Mouse (Mus musculus) heart, adult 2 months (tissue): ENCODE measurements around the gene Tspan9. TPM values are rescaled to one million over a fixed set of nuclear protein-coding genes. Genes with fewer than 3 reads are reported as not detected.
A peak's percentile ranks its signal among the peaks of the same experiment; 100 is the strongest.

ENCODE experiments used
- DNase-seq, 2 experiments: peaks; one replicate each; pipeline ENCODE4 v3.0.0; 2021
- H3K27ac ChIP-seq: fragments of 200-600 bp; 2 replicates; pipeline ENCODE4 v1.8.1; 2022
- H3K27me3 ChIP-seq: fragments of 200-500 bp; 2 replicates; pipeline ENCODE4 v1.6.1; 2012; ENCODE audit warnings: mild to moderate bottlenecking, low read length, inconsistent platforms, mixed read lengths; ENCODE audit not compliant: control insufficient read depth, insufficient read depth
- H3K36me3 ChIP-seq: fragments of 200-500 bp; 2 replicates; pipeline ENCODE4 v1.6.1; 2012; ENCODE audit warnings: low read length, inconsistent platforms; ENCODE audit not compliant: control insufficient read depth, insufficient read depth
- H3K4me1 ChIP-seq: fragments of 200-500 bp; 2 replicates; pipeline ENCODE4 v1.6.1; 2011; ENCODE audit warnings: low read length; ENCODE audit not compliant: control insufficient read depth, insufficient read depth
- H3K4me3 ChIP-seq: fragments of 200-600 bp; 2 replicates; pipeline ENCODE4 v1.8.1; 2022
- H3K79me2 ChIP-seq: fragments of 200-500 bp; replicated peaks from 2 replicates; pipeline ENCODE4 v1.6.1; 2012; ENCODE audit warnings: mild to moderate bottlenecking, inconsistent platforms, low read length, moderate library complexity, mixed read lengths; ENCODE audit not compliant: control insufficient read depth, insufficient read depth
- H3K9ac ChIP-seq: fragments of 200-500 bp; 2 replicates; pipeline ENCODE4 v1.6.1; 2012; ENCODE audit warnings: low read depth, mild to moderate bottlenecking, control low read depth, inconsistent platforms, low read length, mixed read lengths
- CTCF ChIP-seq: fragments of 200-600 bp; IDR thresholded peaks from 2 replicates; pipeline ENCODE4 v1.8.1; 2022; ENCODE audit warnings: antibody characterized with exemption, mild to moderate bottlenecking, moderate library complexity
- EP300 ChIP-seq: fragments of 200-500 bp; IDR thresholded peaks from 2 replicates; pipeline ENCODE4 v1.6.1; 2011; ENCODE audit warnings: low read depth, low read length, control low read depth; ENCODE audit not compliant: insufficient read depth
- POLR2A ChIP-seq: fragments of 200-500 bp; IDR thresholded peaks from 2 replicates; pipeline ENCODE4 v1.6.1; 2011; ENCODE audit warnings: mild to moderate bottlenecking, low read depth, low read length, control low read depth; ENCODE audit not compliant: insufficient read depth
- WGBS: fragments of 180-500 bp; shearing (Covaris S2); methylation state at CpG from one replicate; pipeline ENCODE4 v1.1.7; 2018; 5-methylcytosine and 5-hydroxymethylcytosine counted together
- intact Hi-C: fragments of 180-260 bp; cut with DNase I; formaldehyde crosslinking; loops from one replicate; pipeline ENCODE4 v1.15.1; 2025
- polyA plus RNA-seq: library from polyadenylated mRNA; depleted of rRNA; stranded (reverse); fragments of >200 nt; gene quantifications from 2 replicates; pipeline ENCODE4 v1.2.3, GENCODE M21; 2012
- total RNA-seq, 2 experiments: library from RNA; stranded (reverse); gene quantifications; 2 replicates each; pipeline ENCODE4 v1.2.3; 2021

The Tspan9 gene
- total and polyA plus RNA-seq, 3 experiments: 84.9 to 104 (median 88.5) TPM

DNA sequence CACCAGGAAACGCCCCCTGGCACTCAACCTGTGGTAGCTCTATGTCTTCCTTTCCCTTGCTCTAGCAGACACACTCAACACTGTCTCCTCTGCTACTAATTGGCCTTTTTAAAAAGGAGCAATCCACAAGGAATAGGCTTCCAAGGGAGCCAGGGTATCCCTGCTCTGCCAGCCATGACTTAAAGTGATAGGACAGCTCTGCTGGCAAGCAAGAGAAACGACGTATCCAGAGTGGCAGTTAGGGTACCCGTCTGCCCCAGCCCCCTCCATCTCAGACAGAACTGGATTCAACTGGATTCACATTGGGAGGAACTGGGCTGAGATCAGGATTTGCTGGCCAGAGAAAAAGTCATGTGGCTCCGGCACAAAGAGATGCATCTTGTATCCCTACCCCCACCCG, 112.9 kb downstream of the Tspan9 start:
- intact Hi-C loops: no loop called here
- Histone ChIP-seq H3K36me3 (no peaks in the 10 kb centered on the region), H3K4me3 (no peak overlapping the region), H3K27ac (no peak overlapping the region), H3K79me2 (no peaks in the 10 kb centered on the region; the same call in 1 of the 2 replicates), H3K4me1 (peaks cover 7% of the 10 kb centered on the region), H3K27me3 (no peaks in the 10 kb centered on the region), H3K9ac (no peak overlapping the region)
- no peak for DNase-seq
- 80% methylated on average over 6 of the region's 6 CpGs for WGBS
- TF ChIP-seq POLR2A: no peak
- TF ChIP-seq EP300: no peak
- TF ChIP-seq CTCF: no peak

DNA sequence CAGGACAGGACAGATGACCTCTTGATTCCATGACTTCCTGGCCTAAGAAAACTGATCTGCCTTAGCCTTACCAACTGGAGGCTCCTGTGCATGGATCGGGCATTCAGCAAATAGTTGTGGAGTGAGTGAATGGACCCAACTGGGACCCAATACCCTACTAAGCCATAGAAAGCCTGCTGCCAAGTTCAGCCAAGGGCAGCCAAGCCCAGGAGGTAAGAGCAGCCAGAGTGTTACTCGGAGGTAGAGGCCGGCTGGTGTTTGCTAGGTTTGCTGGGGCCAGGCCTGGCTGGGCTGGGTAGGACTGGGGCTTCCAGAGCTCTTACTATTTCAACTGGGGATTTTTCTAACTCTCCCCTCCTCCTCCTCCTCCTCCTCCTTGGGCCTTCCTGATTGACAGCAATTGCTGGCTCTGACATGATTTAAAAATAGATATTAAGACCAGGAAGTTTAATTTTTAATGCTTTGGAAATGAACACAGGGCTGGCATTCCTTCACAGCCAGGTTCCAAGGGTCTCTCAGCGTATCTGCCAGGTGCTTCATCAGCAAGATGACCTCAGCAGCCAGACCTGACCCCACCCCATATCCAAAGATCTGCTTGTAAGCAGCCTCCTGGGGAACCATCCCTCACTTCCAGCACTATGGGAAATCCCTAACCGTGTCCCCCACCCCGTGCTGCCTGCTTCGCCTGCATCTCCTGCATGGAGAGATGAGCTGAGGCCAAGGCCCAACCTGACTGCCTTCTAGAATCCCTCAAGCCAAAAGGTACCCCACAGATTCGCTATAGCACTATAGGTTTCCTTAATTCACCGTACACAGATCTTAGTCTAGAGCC, 113.7 kb downstream of the Tspan9 start:
- H3K9ac ChIP-seq: no peak overlapping the region

DNA sequence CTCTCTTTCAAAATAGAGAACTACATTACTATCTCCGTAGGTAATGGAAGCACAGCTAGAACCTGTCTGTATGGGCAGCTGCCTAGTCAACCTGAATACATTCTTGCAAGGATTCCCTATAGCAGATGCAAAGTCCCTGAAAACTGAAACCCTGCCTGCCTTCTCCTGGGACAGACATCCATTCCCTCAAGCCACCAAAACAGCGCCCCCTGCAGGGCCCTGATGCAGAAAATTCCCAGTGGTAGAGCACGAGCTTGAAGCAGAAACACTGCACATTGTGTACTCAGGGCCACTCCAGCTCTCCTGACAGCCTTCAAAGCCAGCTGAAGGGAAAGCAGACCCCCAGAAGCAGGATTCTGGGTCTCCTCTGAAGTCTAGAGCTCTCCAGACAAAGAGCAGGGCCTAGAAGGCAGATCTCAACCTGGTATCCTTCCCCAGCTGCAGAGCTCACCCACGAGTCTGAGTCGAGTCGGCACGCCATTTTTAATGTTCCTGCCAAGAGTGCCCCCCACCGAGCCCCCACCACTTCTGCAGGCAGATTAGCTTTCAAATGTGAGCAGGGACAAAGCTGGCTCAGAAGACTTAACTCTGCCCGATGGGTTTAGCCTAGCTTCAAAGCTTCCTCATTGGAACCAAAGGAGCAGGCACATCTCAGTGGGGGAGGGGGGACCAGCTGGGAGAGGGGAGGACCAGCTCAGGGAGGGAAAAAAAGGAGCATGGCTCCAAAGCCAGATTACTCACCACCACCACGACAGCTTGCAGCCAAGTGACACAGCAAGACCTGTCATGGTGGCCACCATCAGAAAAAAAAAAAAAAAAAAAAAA, 115.1 kb downstream of the Tspan9 start:
- no peaks in the 10 kb centered on the region for H3K36me3 ChIP-seq
- H3K27me3 ChIP-seq: no peaks in the 10 kb centered on the region
- no peak overlapping the region for H3K9ac ChIP-seq
- intact Hi-C loops: loop anchor here (2.0 kb wide), 1 partner anchor 58 kb away; no protein-coding TSS in a partner anchor
- no peak overlapping the region for H3K4me3 ChIP-seq
- no peaks in the 10 kb centered on the region; the same call in 1 of the 2 replicates for H3K79me2 ChIP-seq
- DNase-seq: no peak
- peaks cover 7% of the 10 kb centered on the region for H3K4me1 ChIP-seq
- 63% methylated on average over 10 of the region's 10 CpGs for WGBS
- no peak for TF ChIP-seq POLR2A
- peak; percentile 61 for TF ChIP-seq CTCF
- no peak overlapping the region for H3K27ac ChIP-seq

More for the DNA sequence above, 113.7 kb downstream of the Tspan9 start:
- Histone ChIP-seq H3K27ac (no peak overlapping the region), H3K4me1 (peaks cover 7% of the 10 kb centered on the region), H3K4me3 (no peak overlapping the region), H3K27me3 (no peaks in the 10 kb centered on the region), H3K36me3 (no peaks in the 10 kb centered on the region), H3K79me2 (no peaks in the 10 kb centered on the region; the same call in 1 of the 2 replicates)
- DNase-seq: no peak
- 80% methylated on average over 9 of the region's 9 CpGs for WGBS
- intact Hi-C loops: loop anchor here (2.0 kb wide), 1 partner anchor 59 kb away; no protein-coding TSS in a partner anchor
- TF ChIP-seq CTCF: no peak
- no peak for TF ChIP-seq POLR2A
- TF ChIP-seq EP300: no peak

DNA sequence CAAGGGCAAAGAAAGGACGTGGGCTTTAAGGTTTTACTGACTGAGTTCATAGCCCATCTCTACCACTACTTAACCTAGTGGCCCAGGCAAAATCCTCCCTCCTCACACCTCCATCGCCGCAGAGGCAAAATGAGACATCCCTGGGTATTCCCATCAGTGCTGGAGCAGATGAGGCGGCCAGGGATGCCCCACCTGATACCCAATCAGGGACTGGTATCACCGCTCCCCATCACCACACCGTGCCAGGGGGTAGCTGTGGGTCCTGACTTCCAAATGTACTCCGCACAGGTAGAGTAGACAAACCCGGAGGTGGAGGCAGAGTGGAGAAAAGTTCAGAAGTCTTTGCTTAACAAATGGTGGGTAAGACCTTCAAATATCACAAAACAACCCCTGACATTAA, 117.4 kb downstream of the Tspan9 start:
- no peak overlapping the region for H3K4me3 ChIP-seq
- WGBS: 91% methylated on average over 8 of the region's 8 CpGs
- H3K27ac ChIP-seq: no peak overlapping the region
- no peak for TF ChIP-seq POLR2A
- TF ChIP-seq CTCF: no peak
- TF ChIP-seq EP300: no peak
- no peaks in the 10 kb centered on the region for H3K36me3 ChIP-seq
- no peak for DNase-seq
- peaks cover 5% of the 10 kb centered on the region; the same call in 1 of the 2 replicates for H3K4me1 ChIP-seq
- intact Hi-C loops: no loop called here
- no peaks in the 10 kb centered on the region; the same call in 1 of the 2 replicates for H3K79me2 ChIP-seq
- H3K27me3 ChIP-seq: no peaks in the 10 kb centered on the region
- H3K9ac ChIP-seq: no peak overlapping the region

DNA sequence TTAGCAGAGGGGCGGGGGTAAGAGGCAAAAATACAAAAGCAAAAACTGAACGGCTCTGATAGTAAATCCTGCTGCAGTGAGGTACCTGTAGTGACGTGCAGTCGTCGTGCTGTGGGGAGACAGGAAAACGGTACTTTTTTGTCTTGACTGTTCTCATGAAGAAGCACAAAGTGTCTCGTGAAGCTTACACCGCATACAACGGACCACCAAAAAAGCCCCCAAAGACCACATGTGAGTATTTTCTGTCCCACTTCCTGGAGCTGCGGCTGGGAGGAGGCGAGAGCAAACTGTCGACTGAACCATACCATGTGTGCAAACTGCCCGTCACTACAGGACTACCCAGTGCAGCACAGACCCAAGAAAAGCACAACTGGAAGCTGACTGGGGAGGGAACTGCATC, 117.8 kb downstream of the Tspan9 start:
- Histone ChIP-seq H3K36me3 (no peaks in the 10 kb centered on the region), H3K4me3 (no peak overlapping the region), H3K4me1 (peaks cover 7% of the 10 kb centered on the region; the same call in 1 of the 2 replicates), H3K27me3 (no peaks in the 10 kb centered on the region), H3K9ac (no peak overlapping the region), H3K79me2 (no peaks in the 10 kb centered on the region; the same call in 1 of the 2 replicates), H3K27ac (no peak overlapping the region)
- DNase-seq: no peak
- 84% methylated on average over 13 of the region's 13 CpGs for WGBS
- intact Hi-C loops: no loop called here
- TF ChIP-seq CTCF: no peak
- TF ChIP-seq POLR2A: no peak
- no peak for TF ChIP-seq EP300
